Mouse (Mus musculus) spleen, adult 2 months (tissue): Measurements from ENCODE around the gene Spty2d1.

ENCODE experiments used
- CTCF ChIP-seq: fragments of 200-500 bp; IDR thresholded peaks from 2 replicates; pipeline ENCODE4 v1.5.1; 2011; ENCODE audit warnings: mild to moderate bottlenecking, inconsistent platforms; ENCODE audit not compliant: insufficient read depth, insufficient read length, insufficient replicate concordance; ENCODE audit errors: extremely low read depth
- POLR2A ChIP-seq: fragments of 200-500 bp; IDR thresholded peaks from 2 replicates; pipeline ENCODE4 v1.6.1; 2011; ENCODE audit warnings: low read depth, low read length, inconsistent platforms

DNA sequence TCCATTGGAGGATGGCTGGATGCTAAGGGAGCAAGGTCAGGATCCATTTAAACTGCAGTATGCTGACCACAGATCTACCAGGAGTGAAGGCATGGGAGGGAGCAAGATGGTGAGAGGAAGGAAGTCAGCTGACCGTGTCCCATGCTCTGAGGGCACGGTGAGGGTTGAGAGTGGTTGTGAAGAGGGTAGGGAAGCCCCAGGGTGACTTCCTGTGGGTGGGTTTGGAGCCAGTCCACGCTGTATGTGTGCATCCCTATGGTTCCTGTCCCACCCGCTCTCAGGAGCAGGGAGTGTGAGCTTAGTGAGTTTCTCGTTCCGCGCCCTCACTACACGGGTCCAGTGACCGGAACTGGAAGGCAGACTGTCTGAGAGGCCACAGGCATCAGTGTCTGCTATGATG lies 47.5 kb upstream of the Spty2d1 start:
- no peak for TF ChIP-seq CTCF
- TF ChIP-seq POLR2A = no peak
